ENCODE assay signal across 7 mouse cellular contexts in genomic region chr6:83866954-83867597, GRCm38 (mm10). TPM values are rescaled to one million over a fixed set of nuclear protein-coding genes. Genes with fewer than 3 reads are reported as not detected.
A peak's percentile ranks its signal among the peaks of the same experiment; 100 is the strongest.
DNase-seq lines count a peak whose midpoint lies in the region; ATAC-seq lines count a peak whose summit lies in the region.

Zfp638 (plus strand) TSS chr6:83867109.

- intact Hi-C loops in gastrocnemius, postnatal 36 days (cut with DNase I) = no loop called here
- intact Hi-C loops in left cerebral cortex, postnatal 25 days (cut with DNase I) = no loop called here

- no peak within 1 kb of the TSS for H3K27ac ChIP-seq in intestine, embryonic 15.5 days
- peak within 1 kb of the TSS; percentile 82 for H3K27ac ChIP-seq in midbrain, embryonic 10.5 days (replicated peaks)

- peak within 1 kb of the TSS; percentile 100 for H3K4me2 ChIP-seq in intestine, embryonic 15.5 days (replicated peaks)

- under 1% methylated on average over 50 of the region's 50 CpGs for WGBS in intestine, embryonic 15.5 days
- under 1% methylated on average over 50 of the region's 50 CpGs for WGBS in midbrain, embryonic 10.5 days

- H3K9me3 ChIP-seq in intestine, embryonic 15.5 days = no peaks in the 10 kb centered on the region
- H3K9me3 ChIP-seq in midbrain, embryonic 10.5 days (replicated peaks) = no peaks in the 10 kb centered on the region

- ATAC-seq in intestine, embryonic 15.5 days = peak; percentile 99

- no peaks in the 10 kb centered on the region for H3K27me3 ChIP-seq in intestine, embryonic 15.5 days (replicated peaks)
- H3K27me3 ChIP-seq in midbrain, embryonic 10.5 days (ENCODE audit: low read depth, poor library complexity, severe bottlenecking) = peaks cover 25% of the 10 kb centered on the region

- H3K4me1 ChIP-seq in intestine, embryonic 15.5 days (replicated peaks) = 0 out of 2 replicates have a peak, but pooled peaks cover 3% of the 10 kb centered on the region
- peaks cover 19% of the 10 kb centered on the region for H3K4me1 ChIP-seq in midbrain, embryonic 10.5 days

- peak; percentile 96 for DNase-seq in adrenal gland, adult 18-20 months (ENCODE audit: low spot score in 2 of 2)
- DNase-seq in embryo, embryonic 11 days = peak; percentile 93
- DNase-seq in gastrocnemius, postnatal 36 days = peak; percentile 91 to 95
- peak; percentile 92 to 96 for DNase-seq in left cerebral cortex, postnatal 25 days (ENCODE audit: low spot score in 2 of 2)
- peak; percentile 96 for DNase-seq in midbrain, embryonic 10.5 days (ENCODE audit: low spot score)
- peak; percentile 87 for DNase-seq in right cerebral cortex, postnatal 4 days

- peak within 1 kb of the TSS; percentile 54 for H3K4me3 ChIP-seq in intestine, embryonic 15.5 days (replicated peaks)
- peak within 1 kb of the TSS; percentile 74 for H3K4me3 ChIP-seq in midbrain, embryonic 10.5 days

- H3K9ac ChIP-seq in intestine, embryonic 15.5 days = peak within 1 kb of the TSS; percentile 54

- no peaks in the 10 kb centered on the region for H3K36me3 ChIP-seq in intestine, embryonic 15.5 days
- H3K36me3 ChIP-seq in midbrain, embryonic 10.5 days = no peaks in the 10 kb centered on the region

RNA-seq across cellular contexts. Expression of gene Zfp638, which starts in this region (rescaled TPM):
- total RNA-seq in adrenal gland, adult 18-20 months (2021) = 10 to 100 TPM; 91.0 to 95.9 TPM
- 10 to 100 TPM; 35.9 to 36.9 TPM for total RNA-seq in gastrocnemius, postnatal 36 days (2021)
- polyA plus RNA-seq in intestine, embryonic 15.5 days (2015; fragmentation: Nextera tagmentation; extraction: Ambion mirVana) = 43.3 and 49.9 TPM in 2 replicates
- 100 to 1,000 TPM; 127 to 141 TPM for total RNA-seq in left cerebral cortex, postnatal 25 days (2021)
- polyA plus RNA-seq in midbrain, embryonic 10.5 days (2016; fragmentation: Nextera tagmentation; extraction: Ambion mirVana) = 67.2 and 72.9 TPM in 2 replicates
